Mouse (Mus musculus) neural tube, embryonic 11.5 days (tissue): ENCODE results near the gene Dysf. TPM values are rescaled to one million over a fixed set of nuclear protein-coding genes. Genes with fewer than 3 reads are reported as not detected.
A peak's percentile ranks its signal among the peaks of the same experiment; 100 is the strongest.
"Not testable (repeated sequence)": the region's sequence is repeated elsewhere in the genome, so short reads cannot be mapped to it uniquely, and the experiment has no call there.

ENCODE experiments used
- ATAC-seq: fragments of 200-750 bp; cut with Nextera tagmentation; 2 replicates; pipeline ENCODE4 v1.8.0; 2017; ENCODE audit warnings: moderate number of reproducible peaks, mild to moderate bottlenecking, moderate TSS enrichment, moderate library complexity; ENCODE audit not compliant: insufficient read depth, low FRiP score, low TSS enrichment
- DNase-seq: peaks from one replicate; pipeline ENCODE4 v3.0.0-alpha.2; 2015; ENCODE audit warnings: low spot score
- H3K27ac ChIP-seq: fragments of 300-500 bp; sonication (generic); 2 replicates; pipeline ENCODE4 v1.5.1; 2014; ENCODE audit warnings: low read depth, mild to moderate bottlenecking, low read length
- H3K27me3 ChIP-seq: fragments of 300-500 bp; sonication (generic); 2 replicates; pipeline ENCODE4 v1.6.1; 2014; ENCODE audit warnings: mild to moderate bottlenecking, low read length, mixed read lengths; ENCODE audit not compliant: control insufficient read depth, insufficient read depth
- H3K36me3 ChIP-seq: fragments of 300-500 bp; sonication (generic); 2 replicates; pipeline ENCODE4 v1.6.1; 2014; ENCODE audit warnings: mild to moderate bottlenecking, low read length, moderate library complexity, mixed read lengths; ENCODE audit not compliant: control insufficient read depth, insufficient read depth
- H3K4me1 ChIP-seq: fragments of 300-500 bp; sonication (generic); 2 replicates; pipeline ENCODE4 v1.6.1; 2014; ENCODE audit warnings: low read length, mixed read lengths; ENCODE audit not compliant: control insufficient read depth, insufficient read depth
- H3K4me2 ChIP-seq: fragments of 300-500 bp; sonication (generic); 2 replicates; pipeline ENCODE4 v1.6.1; 2014; ENCODE audit warnings: low read depth, mild to moderate bottlenecking, moderate library complexity
- H3K4me3 ChIP-seq: fragments of 300-500 bp; sonication (generic); 2 replicates; pipeline ENCODE4 v1.5.1; 2014; ENCODE audit warnings: low read depth, low read length
- H3K9ac ChIP-seq: fragments of 300-500 bp; sonication (generic); 2 replicates; pipeline ENCODE4 v1.6.1; 2014; ENCODE audit warnings: mild to moderate bottlenecking, low read length
- H3K9me3 ChIP-seq: fragments of 300-500 bp; sonication (generic); 2 replicates; pipeline ENCODE4 v1.6.1; 2016; ENCODE audit warnings: low read length; ENCODE audit not compliant: control insufficient read depth
- WGBS: fragments of 180-500 bp; shearing (Covaris S2); extraction: QIAGEN DNeasy Blood & Tissue Kit; methylation state at CpG from one replicate; pipeline ENCODE4 v1.1.7; 2014; 5-methylcytosine and 5-hydroxymethylcytosine counted together
- polyA plus RNA-seq: library from polyadenylated mRNA; unstranded; fragments of >200 nt; fragmentation: Nextera tagmentation; extraction: Ambion mirVana; gene quantifications from 2 replicates; pipeline ENCODE4 v1.2.1, GENCODE M21; 2014

Dysf gene
- polyA plus RNA-seq, 1 experiment from 2014 or later, result 6.3 TPM

DNA sequence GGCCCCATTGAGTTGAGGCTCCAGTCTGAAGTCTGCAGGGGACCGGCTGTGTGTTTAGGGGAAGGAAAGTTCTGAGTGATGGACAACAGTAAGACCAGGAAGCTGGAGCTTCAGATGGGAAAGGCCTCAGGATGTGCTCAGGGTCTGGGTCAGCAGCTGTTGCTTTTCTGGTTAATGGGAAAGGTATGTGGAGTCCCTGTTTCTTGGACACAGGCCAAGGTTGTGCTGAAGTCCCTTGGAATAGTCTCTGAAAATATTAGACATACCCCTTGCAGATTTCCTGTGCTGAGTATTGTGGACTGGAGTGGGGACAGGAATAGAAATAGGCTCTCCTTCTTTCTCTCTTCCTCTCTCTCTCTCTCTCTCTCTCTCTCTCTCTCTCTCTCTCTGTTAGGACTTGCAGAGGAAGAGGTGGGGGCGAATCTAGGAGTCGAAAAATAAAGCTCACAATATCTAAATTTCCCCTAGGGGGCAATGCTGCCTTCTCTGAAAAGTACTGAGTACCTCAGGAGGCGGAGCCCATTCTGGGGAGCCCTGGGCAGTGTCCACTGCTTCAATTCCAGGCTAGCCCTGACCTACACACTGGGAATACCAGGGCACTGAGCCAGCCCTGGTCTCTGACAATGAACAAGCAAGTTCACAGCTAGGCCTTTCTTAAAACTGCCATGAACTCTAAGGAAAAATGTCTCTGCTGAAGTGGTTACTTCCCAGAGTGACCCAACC, 6.7 kb downstream of the Dysf start:
- H3K27ac ChIP-seq, H3K4me2 ChIP-seq, H3K4me1 ChIP-seq, DNase-seq, H3K36me3 ChIP-seq, H3K27me3 ChIP-seq, H3K9me3 ChIP-seq, H3K9ac ChIP-seq, H3K4me3 ChIP-seq, ATAC-seq: not testable (repeated sequence)
- WGBS, result 69% methylated on average over 4 of the region's 4 CpGs

DNA sequence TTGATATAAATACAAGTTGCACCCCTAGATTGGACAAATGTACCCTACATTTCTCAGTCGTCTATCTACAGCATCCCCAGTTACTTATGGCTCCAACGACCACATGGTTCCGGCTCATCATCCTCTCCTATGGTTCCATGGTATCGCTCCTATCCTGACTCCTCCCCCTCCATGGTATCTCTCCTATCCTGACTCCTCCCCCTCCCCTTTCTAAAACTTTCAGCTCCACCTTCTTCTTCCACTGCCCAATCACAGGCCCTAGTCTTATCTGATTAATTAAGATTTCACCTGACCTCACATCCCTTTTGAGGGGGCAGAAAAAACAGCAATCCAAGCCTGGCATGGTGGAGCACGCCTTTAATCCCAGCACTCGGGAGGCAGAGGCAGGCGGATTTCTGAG, 8.5 kb downstream of the Dysf start:
- no peak for ATAC-seq

DNA sequence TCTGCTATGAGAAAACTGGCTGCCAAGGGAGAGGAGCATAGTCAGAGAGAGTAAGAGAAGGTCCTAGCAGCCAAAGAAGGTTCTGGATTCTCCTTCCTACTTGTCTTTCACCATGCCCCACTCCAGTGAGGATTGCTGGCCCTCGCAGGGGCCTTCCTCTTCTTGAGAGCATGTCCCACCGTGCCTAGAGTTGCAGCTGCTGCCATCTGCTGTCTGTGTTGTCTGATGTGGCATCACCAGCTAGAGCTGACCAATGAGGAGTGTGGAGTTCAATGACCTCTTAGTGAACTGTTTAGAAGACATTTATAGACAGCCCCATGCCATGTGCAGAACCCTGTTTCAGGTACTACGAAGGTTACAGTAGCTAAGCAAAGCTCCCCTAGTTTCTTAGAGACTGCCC, 9.0 kb downstream of the Dysf start:
- DNase-seq (no peak), ATAC-seq (no peak)
- no peaks in the 10 kb centered on the region; the same call in 1 of the 2 replicates for H3K4me1 ChIP-seq
- H3K36me3 ChIP-seq, result no peaks in the 10 kb centered on the region
- H3K4me3 ChIP-seq, result no peak overlapping the region
- peaks cover 2% of the 10 kb centered on the region; the same call in 1 of the 2 replicates for H3K27me3 ChIP-seq
- no peak overlapping the region for H3K4me2 ChIP-seq
- WGBS, result 51% methylated on average over 3 of the region's 3 CpGs
- H3K27ac ChIP-seq, result no peak overlapping the region
- H3K9me3 ChIP-seq, result no peaks in the 10 kb centered on the region
- H3K9ac ChIP-seq, result no peak overlapping the region

More for the DNA sequence above, 8.5 kb downstream of the Dysf start:
- H3K4me2 ChIP-seq, result no peak overlapping the region
- no peaks in the 10 kb centered on the region; the same call in 1 of the 2 replicates for H3K4me1 ChIP-seq
- H3K27ac ChIP-seq, result no peak overlapping the region
- no peaks in the 10 kb centered on the region for H3K36me3 ChIP-seq
- 88% methylated on average over 7 of the region's 7 CpGs for WGBS
- no peak for DNase-seq
- H3K9ac ChIP-seq, result no peak overlapping the region
- H3K27me3 ChIP-seq, result peaks cover 2% of the 10 kb centered on the region; the same call in 1 of the 2 replicates
- no peak overlapping the region for H3K4me3 ChIP-seq
- no peaks in the 10 kb centered on the region for H3K9me3 ChIP-seq

DNA sequence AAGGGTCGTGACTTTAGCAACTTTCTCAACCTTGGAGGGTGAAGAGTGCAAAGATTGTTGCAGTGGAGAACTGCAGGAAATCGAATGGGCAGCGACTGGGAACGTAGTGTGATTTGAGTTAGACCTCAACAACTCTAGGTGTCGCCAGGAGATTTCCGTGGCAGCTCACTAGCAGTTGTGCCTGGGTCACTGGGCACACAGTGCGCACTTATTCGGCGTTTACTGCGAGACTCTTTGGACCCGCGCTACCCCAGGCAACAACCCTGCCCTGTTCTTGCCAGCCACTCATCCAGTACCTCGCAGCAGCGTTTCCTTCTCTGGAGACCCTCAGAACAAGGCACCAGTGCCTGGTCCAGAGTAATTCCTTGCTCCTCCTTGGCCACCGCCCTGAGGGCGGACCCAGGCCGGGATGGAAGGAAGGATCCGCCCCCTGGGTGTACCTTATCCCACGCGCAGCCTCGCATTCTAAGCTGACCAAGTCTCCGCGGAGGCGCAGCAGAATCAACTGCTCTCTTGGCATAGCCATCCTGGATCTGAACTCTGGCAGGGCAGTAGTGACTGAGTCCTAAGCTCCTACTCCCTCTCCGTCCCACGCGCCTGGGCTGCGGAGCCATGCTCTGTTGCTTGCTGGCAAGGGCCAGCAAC, 10.6 kb downstream of the Dysf start:
- Histone ChIP-seq H3K4me2 (peak overlapping the region; percentile 42), H3K27me3 (peaks cover 2% of the 10 kb centered on the region; the same call in 1 of the 2 replicates), H3K27ac (no peak overlapping the region), H3K9me3 (no peaks in the 10 kb centered on the region), H3K4me3 (peak overlapping the region; percentile 24), H3K4me1 (no peaks in the 10 kb centered on the region; the same call in 1 of the 2 replicates), H3K9ac (peak overlapping the region; percentile 27), H3K36me3 (no peaks in the 10 kb centered on the region)
- DNase-seq (peak; percentile 53), ATAC-seq (no peak)
- 4% methylated on average over 28 of the region's 28 CpGs for WGBS

DNA sequence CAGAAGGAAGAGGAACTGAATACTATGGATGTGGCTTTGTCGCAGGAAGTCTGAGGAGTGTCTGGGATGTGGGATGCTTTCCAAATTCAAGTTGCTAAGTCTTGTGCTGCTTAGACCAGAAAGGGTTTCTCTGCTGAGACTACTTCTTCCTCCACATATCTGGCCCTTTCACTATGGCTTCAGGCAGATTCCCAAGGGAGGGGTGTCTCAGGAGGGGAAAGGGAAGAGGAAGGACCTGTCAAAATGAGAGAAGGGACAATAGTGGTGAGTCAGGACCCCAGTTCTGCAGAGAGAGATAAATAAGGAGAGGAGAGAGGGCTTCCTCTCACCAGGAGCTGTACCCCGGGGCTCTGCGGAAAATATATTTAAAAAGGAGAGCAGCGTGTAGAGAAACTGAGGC, 11.6 kb downstream of the Dysf start:
- no peak overlapping the region for H3K4me2 ChIP-seq
- WGBS, result 82% methylated on average over 4 of the region's 4 CpGs
- no peak overlapping the region for H3K9ac ChIP-seq
- no peak overlapping the region for H3K27ac ChIP-seq
- no peaks in the 10 kb centered on the region; the same call in 1 of the 2 replicates for H3K4me1 ChIP-seq
- no peak for ATAC-seq
- H3K36me3 ChIP-seq, result no peaks in the 10 kb centered on the region
- no peak overlapping the region for H3K4me3 ChIP-seq
- no peaks in the 10 kb centered on the region for H3K9me3 ChIP-seq
- no peak for DNase-seq
- peaks cover 2% of the 10 kb centered on the region; the same call in 1 of the 2 replicates for H3K27me3 ChIP-seq

DNA sequence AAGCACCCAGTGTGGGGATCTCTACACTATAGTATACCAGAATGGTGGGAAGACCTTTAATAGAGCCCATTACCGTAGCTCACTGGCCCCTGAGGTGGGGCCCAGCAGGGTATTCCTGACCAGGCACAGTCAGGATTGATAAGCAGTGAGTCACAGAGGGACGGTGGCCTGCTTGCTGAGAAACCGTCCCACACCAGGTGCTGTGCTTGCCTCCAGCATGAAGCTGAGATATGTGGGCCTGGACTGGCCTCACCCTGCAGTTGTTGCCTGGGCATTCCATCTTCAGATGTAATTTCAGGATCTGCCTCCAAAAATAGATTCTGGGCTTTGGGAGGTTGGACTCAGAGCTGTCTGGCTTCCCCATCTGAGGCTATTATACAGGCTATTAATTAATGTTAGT, 13.6 kb downstream of the Dysf start:
- no peak for DNase-seq
- 69% methylated on average over 3 of the region's 3 CpGs for WGBS
- no peak overlapping the region for H3K9ac ChIP-seq
- no peaks in the 10 kb centered on the region for H3K36me3 ChIP-seq
- H3K4me1 ChIP-seq, result no peaks in the 10 kb centered on the region; the same call in 1 of the 2 replicates
- H3K4me3 ChIP-seq, result no peak overlapping the region
- H3K9me3 ChIP-seq, result no peaks in the 10 kb centered on the region
- H3K27me3 ChIP-seq, result peaks cover 2% of the 10 kb centered on the region; the same call in 1 of the 2 replicates
- H3K4me2 ChIP-seq, result no peak overlapping the region
- no peak for ATAC-seq
- H3K27ac ChIP-seq, result no peak overlapping the region

DNA sequence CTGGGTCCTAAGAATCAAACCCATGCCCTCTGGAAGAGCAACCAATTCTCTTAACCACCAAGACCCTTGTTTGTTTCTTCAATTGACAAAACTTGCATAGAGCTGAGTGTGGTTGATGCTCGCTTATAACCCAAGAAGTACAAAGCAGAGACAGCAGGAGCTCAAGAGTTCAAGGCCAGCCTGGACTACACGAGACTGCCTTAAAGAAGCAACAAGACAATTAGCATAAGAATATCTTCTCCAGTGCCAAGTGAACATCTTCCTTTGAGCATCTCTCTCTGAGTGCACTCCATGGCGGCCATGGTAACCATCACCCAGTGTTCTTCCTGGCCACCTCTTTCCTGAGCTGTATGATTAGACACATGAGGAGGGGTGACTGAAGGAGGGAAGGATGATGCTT, 17.2 kb downstream of the Dysf start:
- no peaks in the 10 kb centered on the region for H3K36me3 ChIP-seq
- H3K27me3 ChIP-seq, result no peaks in the 10 kb centered on the region
- H3K4me3 ChIP-seq, result no peak overlapping the region
- 79% methylated on average over 3 of the region's 3 CpGs for WGBS
- H3K9me3 ChIP-seq, result no peaks in the 10 kb centered on the region
- no peak overlapping the region for H3K9ac ChIP-seq
- no peak overlapping the region for H3K4me2 ChIP-seq
- ATAC-seq (no peak), DNase-seq (no peak)
- no peaks in the 10 kb centered on the region for H3K4me1 ChIP-seq
- no peak overlapping the region for H3K27ac ChIP-seq

DNA sequence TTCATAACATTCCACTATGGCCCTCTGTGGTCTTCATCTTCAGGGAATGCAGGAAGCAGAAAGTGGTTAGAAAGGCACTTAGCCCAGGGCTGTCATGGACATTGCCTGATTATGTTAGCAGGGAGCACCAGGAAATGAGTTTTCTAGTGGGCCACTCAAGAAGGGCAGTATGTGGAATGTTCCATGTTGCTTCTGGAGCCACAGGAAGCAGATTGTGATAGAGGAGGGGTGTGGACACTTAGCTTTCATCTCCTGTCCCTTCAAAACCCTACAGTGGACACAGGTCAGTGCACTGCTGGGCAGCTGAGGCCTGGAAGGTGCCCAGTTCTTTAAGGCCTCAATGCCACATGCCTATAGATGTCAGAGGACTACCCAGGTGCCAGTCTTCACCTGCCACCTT, 20.4 kb downstream of the Dysf start:
- Histone ChIP-seq H3K36me3 (no peaks in the 10 kb centered on the region), H3K4me2 (no peak overlapping the region), H3K27ac (no peak overlapping the region), H3K9ac (no peak overlapping the region), H3K4me1 (no peaks in the 10 kb centered on the region), H3K4me3 (no peak overlapping the region), H3K9me3 (no peaks in the 10 kb centered on the region), H3K27me3 (no peaks in the 10 kb centered on the region)
- ATAC-seq (no peak), DNase-seq (no peak)

DNA sequence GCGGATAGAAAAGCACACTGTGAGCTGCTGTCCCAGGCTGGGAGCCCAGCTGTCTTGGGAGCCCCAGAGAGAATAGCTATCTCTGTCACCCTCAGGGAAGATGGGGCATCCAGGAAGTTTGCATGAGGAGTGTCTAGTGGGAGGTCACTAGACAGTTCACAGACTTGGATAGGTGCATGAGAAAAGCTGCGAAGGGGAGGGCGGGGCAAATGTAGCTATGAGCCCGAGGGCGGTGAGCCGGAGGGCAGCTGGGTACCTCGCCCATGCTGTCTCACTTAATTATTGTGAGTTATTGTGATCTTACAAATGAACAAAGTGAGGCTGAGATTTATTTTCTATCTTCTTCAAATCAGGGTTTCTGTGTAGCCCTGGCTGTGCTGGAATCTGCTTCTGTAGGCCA, 21.4 kb downstream of the Dysf start:
- Histone ChIP-seq H3K27ac (no peak overlapping the region), H3K9ac (no peak overlapping the region), H3K36me3 (no peaks in the 10 kb centered on the region), H3K4me3 (no peak overlapping the region), H3K4me2 (no peak overlapping the region), H3K9me3 (no peaks in the 10 kb centered on the region), H3K27me3 (no peaks in the 10 kb centered on the region), H3K4me1 (no peaks in the 10 kb centered on the region)
- DNase-seq, result no peak
- 92% methylated on average over 7 of the region's 7 CpGs for WGBS
- no peak for ATAC-seq
